Mouse (Mus musculus) erythroblast, embryonic 14.5 days (primary cell): ENCODE data around the gene Lrrc17.

Source experiments
- GATA1 ChIP-seq: IDR thresholded peaks from 2 replicates; pipeline ENCODE4 v1.6.1; 2012; ENCODE audit warnings: low read length, inconsistent platforms, mixed read lengths
- TAL1 ChIP-seq: IDR thresholded peaks from 3 replicates; pipeline ENCODE4 v1.6.1; 2012; ENCODE audit warnings: low read length, inconsistent platforms, mixed read lengths

DNA sequence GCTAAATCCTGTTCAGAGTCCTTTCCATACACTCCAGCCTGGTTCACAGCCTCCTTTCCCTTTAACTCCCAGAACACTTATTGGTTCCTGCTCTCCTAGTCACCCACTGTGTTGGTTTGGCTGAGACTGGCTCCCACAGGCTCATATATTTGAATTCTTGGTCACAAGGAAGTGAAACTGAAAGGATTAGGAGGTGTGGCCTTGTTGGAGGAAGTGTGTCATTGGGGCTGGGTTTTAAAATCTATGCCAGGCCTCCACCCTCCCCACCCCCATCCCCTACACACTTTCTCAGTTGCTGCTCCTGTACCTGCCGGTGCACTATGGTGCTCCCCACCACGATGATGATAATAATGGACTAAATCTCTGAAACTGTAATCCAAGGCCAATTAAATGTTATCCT lies 25.8 kb upstream of the Lrrc17 start:
- TF ChIP-seq GATA1 (no peak), TAL1 (no peak)
